Mouse (Mus musculus): ENCODE data around the gene Cdon. TPM values are rescaled to one million over a fixed set of nuclear protein-coding genes. Genes with fewer than 3 reads are reported as not detected.
A peak's percentile ranks its signal among the peaks of the same experiment; 100 is the strongest.

Cdon gene
- total RNA-seq, 4 experiments from 2014 or later, result 12.6 to 13.9 (median 13.9) TPM

- DNase-seq (ENCODE audit: low spot score in 2 of 2), result no peak
These were observed 14.6 kb downstream of the Cdon start for GRCm38 (mm10) chr9:35435565-35435964.

GRCm38 (mm10) chr9:35438286-35439061 lies 17.5 kb downstream of the Cdon start:
- peak; percentile 22 to 38 for DNase-seq (ENCODE audit: low spot score in 2 of 2)

GRCm38 (mm10) chr9:35439062-35439442 lies 18.1 kb downstream of the Cdon start:
- DNase-seq (ENCODE audit: low spot score in 2 of 2), result peak; percentile 82 to 87

- DNase-seq (ENCODE audit: low spot score in 2 of 2), result no peak
These were observed 18.8 kb downstream of the Cdon start for GRCm38 (mm10) chr9:35439754-35440153.

- DNase-seq (ENCODE audit: low spot score in 2 of 2), result no peak
These were observed 21.5 kb downstream of the Cdon start for GRCm38 (mm10) chr9:35442476-35442875.

GRCm38 (mm10) chr9:35443618-35444511 lies 22.9 kb downstream of the Cdon start:
- DNase-seq (ENCODE audit: low spot score in 2 of 2), result no peak

- no peak for DNase-seq (ENCODE audit: low spot score in 2 of 2)
These were observed 23.6 kb downstream of the Cdon start for GRCm38 (mm10) chr9:35444512-35444886.

- no peak for DNase-seq (ENCODE audit: low spot score in 2 of 2)
These were observed 26.0 kb downstream of the Cdon start for GRCm38 (mm10) chr9:35446916-35447315.

GRCm38 (mm10) chr9:35453311-35453710 lies 32.4 kb downstream of the Cdon start:
- DNase-seq (ENCODE audit: low spot score in 2 of 2), result no peak

GRCm38 (mm10) chr9:35459594-35459993 lies 38.7 kb downstream of the Cdon start:
- no peak for DNase-seq (ENCODE audit: low spot score in 2 of 2)

GRCm38 (mm10) chr9:35467264-35467817 lies 46.4 kb downstream of the Cdon start:
- DNase-seq (ENCODE audit: low spot score in 2 of 2), result no peak

- DNase-seq (ENCODE audit: low spot score in 2 of 2), result no peak
These were observed 48.0 kb downstream of the Cdon start for GRCm38 (mm10) chr9:35468913-35469312.

GRCm38 (mm10) chr9:35474104-35474724 lies 53.3 kb downstream of the Cdon start:
- DNase-seq (ENCODE audit: low spot score in 2 of 2), result no peak

GRCm38 (mm10) chr9:35475394-35475793 lies 54.5 kb downstream of the Cdon start:
- DNase-seq (ENCODE audit: low spot score in 2 of 2), result no peak

- no peak for DNase-seq (ENCODE audit: low spot score in 2 of 2)
These were observed 58.5 kb downstream of the Cdon start for GRCm38 (mm10) chr9:35479456-35479855.

- no peak for DNase-seq (ENCODE audit: low spot score in 2 of 2)
These were observed 61.3 kb downstream of the Cdon start for GRCm38 (mm10) chr9:35482014-35482898.

- DNase-seq (ENCODE audit: low spot score in 2 of 2), result no peak
These were observed 63.0 kb downstream of the Cdon start for GRCm38 (mm10) chr9:35483949-35484348.

GRCm38 (mm10) chr9:35486616-35487015 lies 65.7 kb downstream of the Cdon start:
- no peak for DNase-seq (ENCODE audit: low spot score in 2 of 2)

- DNase-seq (ENCODE audit: low spot score in 2 of 2), result peak; percentile 17 to 46
These were observed 67.6 kb downstream of the Cdon start for GRCm38 (mm10) chr9:35488496-35488895.

- DNase-seq (ENCODE audit: low spot score in 2 of 2), result no peak
These were observed 70.4 kb downstream of the Cdon start for GRCm38 (mm10) chr9:35491109-35491866.

All from layer of hippocampus, adult 8-10 months (tissue).